ENCODE assay signal across 9 mouse cellular contexts in the genomic region with DNA sequence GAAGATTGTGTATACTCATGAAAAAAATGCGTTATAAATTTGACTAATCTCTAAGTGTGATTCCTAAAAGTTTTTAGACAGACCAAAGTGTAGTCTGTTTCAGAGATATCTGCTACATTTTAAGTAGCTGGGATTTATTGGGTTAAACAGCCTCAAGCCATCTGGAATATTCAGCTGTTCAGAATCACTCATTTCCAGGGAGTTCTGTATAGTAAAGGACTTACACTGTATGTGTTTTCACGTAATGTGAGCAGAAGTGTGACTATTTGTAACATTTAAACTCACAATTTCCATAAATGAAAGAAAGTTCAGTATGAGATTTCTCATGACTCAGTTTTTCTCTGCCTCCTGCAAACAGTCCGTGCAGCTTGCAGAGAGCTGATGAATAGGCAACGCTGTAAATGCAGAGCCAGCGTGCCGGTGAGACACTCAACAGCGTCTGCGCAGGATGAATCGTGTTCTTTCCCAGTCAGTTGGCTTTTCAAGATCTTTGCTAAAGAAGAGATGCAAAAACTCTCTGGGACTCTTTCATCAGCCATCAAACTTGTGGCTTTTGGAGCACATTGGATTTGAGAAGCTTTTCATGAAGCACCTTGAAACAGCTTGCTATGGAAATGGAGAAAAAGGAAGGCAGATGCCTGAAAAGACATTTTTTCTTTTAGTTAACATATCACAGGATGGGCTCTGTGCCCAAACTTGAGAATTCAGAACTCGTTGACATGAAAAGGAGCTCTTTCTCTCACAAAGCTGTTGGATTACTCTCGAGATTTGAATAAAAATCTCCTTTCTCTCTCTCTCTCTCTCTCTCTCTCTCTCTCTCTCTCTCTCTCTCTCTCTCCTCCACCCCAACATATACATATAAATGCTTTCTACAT.
DNase-seq lines count a peak whose midpoint lies in the region; ATAC-seq lines count a peak whose summit lies in the region.
"Had no signal": no experiment of that assay in that cellular context is flagged by ENCODE, and none has a peak within 500 bp of the region (broad histone marks: within the 10 kb centered on the region; RNA-seq: fewer than 3 reads in every experiment).

No protein-coding gene starts in this region.

- H3K4me2 ChIP-seq in forebrain, embryonic 13.5 days = peak overlapping the region; percentile 45
- peak overlapping the region; percentile 59 for H3K4me2 ChIP-seq in limb, embryonic 13.5 days (replicated peaks)
- H3K4me2 ChIP-seq in stomach, embryonic 14.5 days (replicated peaks; ENCODE audit: low read depth, low read length) = peak overlapping the region; percentile 36
- no peak overlapping the region for H3K4me2 ChIP-seq in liver, embryonic 12.5 days

- H3K27me3 ChIP-seq in forebrain, embryonic 13.5 days = no peaks in the 10 kb centered on the region
- no peaks in the 10 kb centered on the region for H3K27me3 ChIP-seq in limb, embryonic 13.5 days
- H3K27me3 ChIP-seq in stomach, embryonic 14.5 days (ENCODE audit: control insufficient read depth, insufficient read depth, low read length) = no peaks in the 10 kb centered on the region
- no peaks in the 10 kb centered on the region for H3K27me3 ChIP-seq in liver, embryonic 12.5 days (replicated peaks)
- H3K27me3 ChIP-seq: Patski had no signal

- peak overlapping the region; percentile 31 for H3K27ac ChIP-seq in forebrain, embryonic 13.5 days
- H3K27ac ChIP-seq in limb, embryonic 13.5 days = peak overlapping the region; percentile 81; the same call in 1 of the 2 replicates
- peak overlapping the region; percentile 83 for H3K27ac ChIP-seq in stomach, embryonic 14.5 days (ENCODE audit: low read length)
- no peak overlapping the region for H3K27ac ChIP-seq in liver, embryonic 12.5 days

- no peaks in the 10 kb centered on the region for H3K9me3 ChIP-seq in forebrain, embryonic 13.5 days (replicated peaks)
- H3K9me3 ChIP-seq in limb, embryonic 13.5 days = no peaks in the 10 kb centered on the region
- H3K9me3 ChIP-seq in stomach, embryonic 14.5 days (ENCODE audit: control insufficient read depth, low read depth, low read length) = no peaks in the 10 kb centered on the region
- no peaks in the 10 kb centered on the region for H3K9me3 ChIP-seq in liver, embryonic 12.5 days (replicated peaks)

- peak; percentile 86 for ATAC-seq in forebrain, embryonic 13.5 days
- peak; percentile 87 for ATAC-seq in limb, embryonic 13.5 days (ENCODE audit: low FRiP score, low read depth)
- ATAC-seq in stomach, embryonic 14.5 days (ENCODE audit: insufficient number of reproducible peaks, insufficient read depth, low FRiP score, low read depth) = no peak
- ATAC-seq in liver, embryonic 12.5 days = no peak
- ATAC-seq: Patski had no signal

- peaks cover 18% of the 10 kb centered on the region for H3K4me1 ChIP-seq in forebrain, embryonic 13.5 days
- peaks cover 8% of the 10 kb centered on the region for H3K4me1 ChIP-seq in limb, embryonic 13.5 days
- 0 out of 2 replicates have a peak, but pooled peaks cover 4% of the 10 kb centered on the region for H3K4me1 ChIP-seq in stomach, embryonic 14.5 days (ENCODE audit: control insufficient read depth, insufficient read depth, low read length)
- H3K4me1 ChIP-seq in liver, embryonic 12.5 days = no peaks in the 10 kb centered on the region

- peak overlapping the region; percentile 0; the same call in 1 of the 2 replicates for H3K4me3 ChIP-seq in forebrain, embryonic 13.5 days
- H3K4me3 ChIP-seq in limb, embryonic 13.5 days = peak overlapping the region; percentile 29
- H3K4me3 ChIP-seq in stomach, embryonic 14.5 days (ENCODE audit: low read depth, low read length) = peak overlapping the region; percentile 13; the same call in 1 of the 2 replicates
- H3K4me3 ChIP-seq in liver, embryonic 12.5 days = no peak overlapping the region

- DNase-seq in kidney, postnatal 10 days = peak; percentile 6
- no peak for DNase-seq in kidney, postnatal 14 days
- DNase-seq in hindlimb bud, embryonic 11.5 days (ENCODE audit: extremely low spot score, low read depth, low spot score) = peak; percentile 8
- no peak for DNase-seq in thymus, postnatal 14 days

- H3K9ac ChIP-seq in forebrain, embryonic 13.5 days = no peak overlapping the region
- H3K9ac ChIP-seq in limb, embryonic 13.5 days = no peak overlapping the region
- no peak overlapping the region for H3K9ac ChIP-seq in stomach, embryonic 14.5 days (replicated peaks; ENCODE audit: low read depth, low read length)
- no peak overlapping the region for H3K9ac ChIP-seq in liver, embryonic 12.5 days

- WGBS in forebrain, embryonic 13.5 days = 17% methylated on average over 11 of the region's 11 CpGs
- WGBS in limb, embryonic 13.5 days = 19% methylated on average over 11 of the region's 11 CpGs
- 18% methylated on average over 11 of the region's 11 CpGs for WGBS in stomach, embryonic 14.5 days
- WGBS in liver, embryonic 12.5 days (ENCODE audit: insufficient replicate concordance) = 51% methylated on average over 11 of the region's 11 CpGs

- no peaks in the 10 kb centered on the region for H3K36me3 ChIP-seq in forebrain, embryonic 13.5 days (ENCODE audit: poor library complexity, severe bottlenecking)
- H3K36me3 ChIP-seq in limb, embryonic 13.5 days = no peaks in the 10 kb centered on the region
- H3K36me3 ChIP-seq in stomach, embryonic 14.5 days (ENCODE audit: control insufficient read depth, insufficient read depth, low read length) = no peaks in the 10 kb centered on the region
- H3K36me3 ChIP-seq in liver, embryonic 12.5 days = no peaks in the 10 kb centered on the region

Comparison
In these comparisons a context has a peak if more than half of its experiments do, and no peak if none do; other contexts are left out.
1. DNase-seq: peak in kidney, postnatal 10 days (single experiment) and hindlimb bud, embryonic 11.5 days (single experiment); none in kidney, postnatal 14 days (single experiment) and thymus, postnatal 14 days (single experiment).
2. ATAC-seq: peak in forebrain, embryonic 13.5 days (single experiment) and limb, embryonic 13.5 days (single experiment); none in stomach, embryonic 14.5 days (single experiment) and liver, embryonic 12.5 days (single experiment).